Mouse (Mus musculus): ENCODE results near the gene Hydin.
"Not testable (repeated sequence)": the region's sequence is repeated elsewhere in the genome, so short reads cannot be mapped to it uniquely, and the experiment has no call there.

Hydin gene

DNA sequence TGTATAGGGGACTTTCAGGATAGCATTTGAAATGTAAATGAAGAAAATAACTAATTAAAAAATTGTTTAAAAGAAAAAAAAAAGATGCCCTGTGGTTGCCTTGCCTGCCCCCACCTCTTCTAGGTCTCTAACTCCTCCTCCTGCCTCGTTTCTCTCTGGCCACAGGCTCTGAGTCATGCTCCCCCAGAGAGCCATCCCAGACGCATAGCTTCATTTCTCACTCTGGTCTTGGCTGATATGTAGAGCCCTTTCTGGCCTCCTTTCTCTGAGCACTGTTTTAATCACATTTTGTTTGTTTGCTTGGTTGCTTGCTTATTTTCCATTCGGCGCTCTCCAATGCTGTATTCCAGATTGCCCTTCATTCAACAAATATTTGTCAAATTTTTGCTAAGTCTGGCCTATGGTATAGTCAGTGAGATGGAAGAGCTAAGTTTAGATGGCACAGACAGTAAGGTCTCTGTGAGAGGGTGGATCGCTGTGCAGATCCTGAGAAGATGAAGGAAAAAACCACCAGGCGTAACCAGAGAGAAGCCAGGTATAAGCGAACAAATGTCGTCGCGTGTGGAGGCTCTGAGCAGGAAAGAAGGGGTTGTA, 57.3 kb downstream of the Hydin start:
- in situ Hi-C loops (cut with MboI; ENCODE audit: unreplicated experiment in 2 of 2), result no loop called here

GRCm38 (mm10) chr8:110327120-110327519, 60.3 kb downstream of the Hydin start:
- in situ Hi-C loops (cut with MboI; ENCODE audit: unreplicated experiment in 2 of 2), result not testable (repeated sequence)

- in situ Hi-C loops (cut with MboI; ENCODE audit: unreplicated experiment in 2 of 2), result no loop called here
Observed at GRCm38 (mm10) chr8:110333376-110333775, 66.6 kb downstream of the Hydin start.

DNA sequence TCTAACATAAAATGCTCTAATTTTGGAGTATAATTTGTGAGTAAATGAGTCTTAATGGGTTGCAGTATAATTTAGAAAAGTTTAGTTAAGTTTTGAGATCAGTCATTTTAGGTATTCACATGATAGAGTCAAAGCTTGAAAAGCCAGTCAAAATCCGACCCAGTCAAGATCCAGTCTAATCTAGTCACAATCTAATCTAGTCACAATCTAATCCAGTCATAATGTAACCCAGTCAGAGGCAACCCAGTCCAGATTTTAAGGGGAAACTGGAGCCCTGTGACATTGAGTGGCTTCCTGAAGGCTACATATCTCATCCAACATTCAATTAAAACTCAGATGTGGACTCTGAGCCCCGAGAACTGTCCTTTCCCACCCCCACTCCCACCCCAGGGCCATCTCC, 72.7 kb downstream of the Hydin start:
- in situ Hi-C loops (cut with MboI; ENCODE audit: unreplicated experiment in 2 of 2), result no loop called here

DNA sequence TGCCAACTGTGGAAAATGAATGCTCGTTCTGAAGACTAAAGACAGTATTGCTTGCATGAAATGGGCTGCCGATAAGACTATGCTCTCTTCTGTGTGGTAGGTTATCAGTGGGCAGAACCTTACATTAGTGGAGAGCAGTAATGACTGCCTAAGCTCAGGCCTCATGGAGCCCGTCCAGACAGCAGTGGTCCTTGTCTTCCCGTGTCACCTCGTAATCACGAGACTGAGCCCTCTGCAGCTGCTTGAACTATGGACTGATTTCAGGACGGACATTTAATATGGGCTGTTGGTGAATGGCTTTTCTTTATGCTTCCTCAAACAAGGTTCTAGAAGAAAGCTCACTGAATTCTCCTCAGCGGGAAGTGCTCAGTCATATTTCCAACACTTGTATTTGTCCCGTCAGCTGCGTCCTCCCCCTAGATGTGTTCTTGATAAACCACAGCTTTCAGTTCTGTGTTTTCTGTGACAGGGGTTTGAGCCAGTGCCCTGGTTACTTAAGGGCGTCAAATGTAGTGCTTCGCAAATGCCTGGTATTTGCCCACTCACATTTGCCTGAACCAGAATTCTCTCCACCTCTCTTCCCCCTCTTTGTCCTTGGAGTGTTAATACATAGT, 73.4 kb downstream of the Hydin start:
- in situ Hi-C loops (cut with MboI; ENCODE audit: unreplicated experiment in 2 of 2), result no loop called here

DNA sequence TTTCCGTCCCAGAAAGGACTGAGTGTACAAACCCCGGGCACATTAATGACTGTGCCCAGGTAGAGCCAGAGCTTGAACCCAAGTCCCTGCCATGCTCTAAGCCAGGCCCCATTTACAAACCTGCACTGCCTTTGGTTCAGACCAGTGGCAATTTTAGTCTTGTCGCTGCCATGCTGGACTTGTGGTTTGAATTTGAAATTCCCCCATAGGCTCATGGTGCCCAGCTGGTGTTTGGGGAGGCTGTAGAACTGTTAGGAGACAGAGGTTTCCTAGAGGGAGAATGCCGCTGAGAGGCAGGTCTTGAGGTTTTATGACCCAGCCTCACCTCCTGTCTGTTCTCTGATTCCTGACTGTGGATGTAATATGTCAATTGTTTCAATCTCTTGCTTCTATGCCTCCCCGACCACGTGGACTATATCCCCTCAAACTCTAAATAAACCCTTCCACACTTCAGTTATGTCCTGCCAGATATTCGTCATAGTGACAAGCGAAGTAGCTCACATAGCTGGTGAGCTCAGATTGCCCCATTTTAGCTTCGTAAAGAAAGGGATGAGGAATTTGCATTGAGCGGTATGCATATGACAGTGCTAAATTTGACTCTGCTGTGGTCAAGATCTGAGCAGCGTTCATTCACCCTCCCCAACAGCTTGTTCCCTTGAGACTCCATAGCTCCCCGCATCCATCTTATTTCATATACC, 79.1 kb downstream of the Hydin start:
- in situ Hi-C loops (cut with MboI; ENCODE audit: unreplicated experiment in 2 of 2), result no loop called here

- in situ Hi-C loops (cut with MboI; ENCODE audit: unreplicated experiment in 2 of 2), result no loop called here
Observed at GRCm38 (mm10) chr8:110346915-110347314, 80.1 kb downstream of the Hydin start.

DNA sequence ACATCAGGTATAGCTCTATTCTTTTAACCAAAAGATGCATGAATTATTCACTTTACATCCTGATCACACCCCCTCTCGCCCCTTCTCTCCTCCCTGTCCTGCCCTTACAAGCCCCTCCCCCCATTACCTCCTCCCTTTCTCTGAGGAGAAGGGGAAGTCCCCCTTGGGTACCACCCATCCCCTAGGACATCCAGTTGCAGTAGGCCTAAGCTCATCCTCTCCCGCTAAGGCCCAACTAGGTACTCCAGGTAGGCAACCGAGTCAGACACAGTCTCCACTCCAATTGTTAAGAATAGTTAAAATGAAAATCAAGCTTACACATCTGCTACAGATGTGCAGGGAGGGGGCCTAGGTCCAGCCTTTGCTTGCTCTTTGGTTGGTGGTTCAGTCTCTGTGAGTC, 83.9 kb downstream of the Hydin start:
- in situ Hi-C loops (cut with MboI; ENCODE audit: unreplicated experiment in 2 of 2), result no loop called here

DNA sequence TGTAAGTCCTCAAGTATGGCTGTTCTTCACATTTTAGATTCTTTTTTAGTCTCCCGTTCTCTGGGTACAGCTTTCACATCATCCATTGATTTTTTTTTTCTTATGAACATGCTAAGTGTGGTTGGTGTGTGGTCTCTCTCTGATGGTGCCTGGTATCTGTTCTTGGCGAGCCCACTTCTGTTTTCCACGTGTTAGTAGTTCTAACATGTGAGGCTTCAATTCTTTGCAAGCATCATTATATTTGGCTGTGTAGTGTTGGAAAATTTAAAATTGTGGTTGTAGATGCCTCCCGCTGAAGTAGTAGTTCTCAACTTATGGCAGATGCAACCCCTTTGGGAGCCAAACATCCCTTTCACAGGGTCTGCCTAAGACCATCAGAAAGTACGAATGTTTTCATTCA, 85.1 kb downstream of the Hydin start:
- in situ Hi-C loops (cut with MboI; ENCODE audit: unreplicated experiment in 2 of 2), result no loop called here

GRCm38 (mm10) chr8:110362975-110363374, 96.2 kb downstream of the Hydin start:
- in situ Hi-C loops (cut with MboI; ENCODE audit: unreplicated experiment in 2 of 2), result no loop called here

GRCm38 (mm10) chr8:110372836-110373235, 106.1 kb downstream of the Hydin start:
- in situ Hi-C loops (cut with MboI; ENCODE audit: unreplicated experiment in 2 of 2), result no loop called here

DNA sequence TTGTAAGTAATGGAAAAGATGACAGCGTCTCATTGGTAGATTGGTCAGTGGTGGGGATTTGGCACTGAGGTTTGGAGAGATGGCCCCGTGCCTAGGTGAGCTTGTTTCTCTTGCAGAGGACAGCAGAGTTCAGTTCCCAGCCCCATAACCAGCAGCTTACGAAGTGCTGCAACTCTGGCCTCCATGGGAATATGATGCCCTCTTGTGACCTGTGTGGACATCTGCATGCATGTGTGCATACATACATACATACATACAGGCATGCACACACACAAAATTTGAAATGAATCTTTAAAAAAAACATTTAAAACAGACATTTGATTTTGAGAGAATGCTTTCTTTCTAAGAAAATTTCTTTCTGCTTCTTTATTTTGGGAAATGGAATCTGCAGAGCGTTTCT, 106.9 kb downstream of the Hydin start:
- in situ Hi-C loops (cut with MboI; ENCODE audit: unreplicated experiment in 2 of 2), result no loop called here

GRCm38 (mm10) chr8:110382751-110383150, 116.0 kb downstream of the Hydin start:
- in situ Hi-C loops (cut with MboI; ENCODE audit: unreplicated experiment in 2 of 2), result no loop called here

GRCm38 (mm10) chr8:110384632-110385031, 117.9 kb downstream of the Hydin start:
- in situ Hi-C loops (cut with MboI; ENCODE audit: unreplicated experiment in 2 of 2), result not testable (repeated sequence)

- in situ Hi-C loops (cut with MboI; ENCODE audit: unreplicated experiment in 2 of 2), result no loop called here
Observed at GRCm38 (mm10) chr8:110395656-110396055, 128.9 kb downstream of the Hydin start.

GRCm38 (mm10) chr8:110400536-110400935, 133.8 kb downstream of the Hydin start:
- in situ Hi-C loops (cut with MboI; ENCODE audit: unreplicated experiment in 2 of 2), result no loop called here

GRCm38 (mm10) chr8:110402311-110402710, 135.5 kb downstream of the Hydin start:
- in situ Hi-C loops (cut with MboI; ENCODE audit: unreplicated experiment in 2 of 2), result no loop called here

DNA sequence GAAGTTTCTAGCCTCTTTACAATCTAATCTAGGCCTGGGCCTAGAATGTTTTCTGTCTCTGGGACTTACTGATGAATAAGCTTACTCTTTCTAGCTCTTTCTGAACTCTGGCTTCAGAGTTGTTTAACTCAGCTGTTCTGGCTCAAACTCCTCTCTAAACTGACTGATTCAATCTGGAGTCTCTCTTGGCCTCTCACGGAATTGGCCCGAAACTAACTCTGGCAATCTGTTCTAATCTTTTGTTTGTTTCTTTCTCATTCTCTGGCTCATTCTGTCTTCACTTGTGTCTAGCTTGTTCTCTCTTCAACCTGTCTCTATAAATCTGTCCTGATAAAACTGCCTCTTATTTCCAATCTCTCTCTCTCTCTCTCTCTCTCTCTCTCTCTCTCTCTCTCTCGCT, 137.7 kb downstream of the Hydin start:
- in situ Hi-C loops (cut with MboI; ENCODE audit: unreplicated experiment in 2 of 2), result no loop called here

- in situ Hi-C loops (cut with MboI; ENCODE audit: unreplicated experiment in 2 of 2), result no loop called here
Observed at GRCm38 (mm10) chr8:110415121-110415520, 148.3 kb downstream of the Hydin start.

- in situ Hi-C loops (cut with MboI; ENCODE audit: unreplicated experiment in 2 of 2), result no loop called here
Observed at GRCm38 (mm10) chr8:110416931-110417330, 150.2 kb downstream of the Hydin start.

DNA sequence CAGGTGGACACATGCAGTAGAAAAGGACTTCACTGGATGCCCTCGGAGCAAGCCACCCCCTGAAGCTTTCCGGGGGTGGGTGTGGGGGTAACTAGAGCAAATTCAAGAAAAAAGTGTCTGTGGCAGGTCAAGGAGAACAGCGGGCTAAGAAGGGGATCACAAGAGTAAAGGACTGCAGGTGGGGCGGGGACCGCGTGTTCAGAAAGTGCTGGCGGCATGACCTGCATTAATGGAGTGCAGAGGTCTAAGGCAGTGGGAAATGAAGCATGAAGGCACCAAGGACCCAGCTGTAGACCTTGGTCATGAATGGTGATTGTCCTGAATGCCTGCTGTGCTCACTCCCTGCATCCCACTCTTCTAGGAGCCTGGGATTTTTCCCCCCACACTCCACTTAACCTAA, 151.0 kb downstream of the Hydin start:
- in situ Hi-C loops (cut with MboI; ENCODE audit: unreplicated experiment in 2 of 2), result no loop called here

- in situ Hi-C loops (cut with MboI; ENCODE audit: unreplicated experiment in 2 of 2), result no loop called here
Observed at GRCm38 (mm10) chr8:110419711-110420110, 152.9 kb downstream of the Hydin start.

Data from v-Abl transformed pro-B cells (cell line).